Mouse (Mus musculus) 3134 (cell line): Measurements from ENCODE around the gene B3gnt7.
A peak's percentile ranks its signal among the peaks of the same experiment; 100 is the strongest.
"Not testable (repeated sequence)": the region's sequence is repeated elsewhere in the genome, so short reads cannot be mapped to it uniquely, and the experiment has no call there.

ENCODE experiments used
- DNase-seq: peaks from one replicate; pipeline ENCODE4 v3.0.0-alpha.2; 2011; ENCODE audit warnings: low spot score; ENCODE audit not compliant: insufficient read length; ENCODE audit errors: extremely low read depth

The B3gnt7 gene

GRCm38 (mm10) chr1:86301221-86302091 lies 1.2 kb upstream of the B3gnt7 start:
- DNase-seq, result peak; percentile 42

- no peak for DNase-seq
Measured at GRCm38 (mm10) chr1:86303063-86303872, 636 bp downstream of the B3gnt7 start.

- no peak for DNase-seq
Measured at GRCm38 (mm10) chr1:86303873-86304250, 1.2 kb downstream of the B3gnt7 start.

- DNase-seq, result no peak
Measured at GRCm38 (mm10) chr1:86306686-86307085, 4.1 kb downstream of the B3gnt7 start.

- no peak for DNase-seq
Measured at GRCm38 (mm10) chr1:86307177-86307762, 4.6 kb downstream of the B3gnt7 start.

- no peak for DNase-seq
Measured at GRCm38 (mm10) chr1:86307871-86308641, 5.4 kb downstream of the B3gnt7 start.

- no peak for DNase-seq
Measured at GRCm38 (mm10) chr1:86309270-86309833, 6.7 kb downstream of the B3gnt7 start.

- DNase-seq, result no peak
Measured at GRCm38 (mm10) chr1:86310536-86311310, 8.1 kb downstream of the B3gnt7 start.

- no peak for DNase-seq
Measured at GRCm38 (mm10) chr1:86311467-86312005, 8.9 kb downstream of the B3gnt7 start.

GRCm38 (mm10) chr1:86312269-86312668 lies 9.6 kb downstream of the B3gnt7 start:
- DNase-seq, result no peak

- DNase-seq, result no peak
Measured at GRCm38 (mm10) chr1:86313096-86313771, 10.6 kb downstream of the B3gnt7 start.

- no peak for DNase-seq
Measured at GRCm38 (mm10) chr1:86313772-86314125, 11.1 kb downstream of the B3gnt7 start.

- no peak for DNase-seq
Measured at GRCm38 (mm10) chr1:86320822-86321413, 18.3 kb downstream of the B3gnt7 start.

- no peak for DNase-seq
Measured at GRCm38 (mm10) chr1:86336330-86336729, 33.7 kb downstream of the B3gnt7 start.

- DNase-seq, result no peak
Measured at GRCm38 (mm10) chr1:86339156-86339812, 36.7 kb downstream of the B3gnt7 start.

GRCm38 (mm10) chr1:86341096-86341495 lies 38.5 kb downstream of the B3gnt7 start:
- DNase-seq, result not testable (repeated sequence)

GRCm38 (mm10) chr1:86342371-86342770 lies 39.7 kb downstream of the B3gnt7 start:
- no peak for DNase-seq
